Mouse (Mus musculus): ENCODE data around the gene Igfbp7.

- no peak for TF ChIP-seq EP300 (IDR thresholded peaks at IDR 0.05)
- no peak for TF ChIP-seq CTCF (IDR thresholded peaks at IDR 0.05)
Measured at GRCm38 (mm10) chr5:77379434-77380135, 28.3 kb downstream of the Igfbp7 start.
